Mouse (Mus musculus) inflammation-experienced regulatory T-cells, adult 16 weeks (primary cell): Measurements from ENCODE around the gene Sept4. TPM values are rescaled to one million over a fixed set of nuclear protein-coding genes. Genes with fewer than 3 reads are reported as not detected.

Source experiments
- polyA plus RNA-seq: library from polyadenylated mRNA; unstranded; fragments of 100-300 nt; shearing (Covaris generic); gene quantifications from one replicate; pipeline ENCODE4 v1.2.1, GENCODE M21; 2017

The Sept4 gene
- 2.1 TPM for polyA plus RNA-seq

GRCm38 (mm10) chr11:87568255-87568953 lies at the start of gene Sept4:
Gene Sept4, plus strand, starts transcription at chr11:87568903.

GRCm38 (mm10) chr11:87566501-87566900 lies 2.2 kb upstream of the Sept4 start, which contains the start of gene Gm11492:
Gene Gm11492, plus strand, starts transcription at chr11:87566653.

GRCm38 (mm10) chr11:87591526-87592353 lies 23.0 kb downstream of the Sept4 start, which contains the start of gene Mtmr4:
Gene Mtmr4, plus strand, starts transcription at chr11:87592162.

GRCm38 (mm10) chr11:87616790-87617474 lies 48.2 kb downstream of the Sept4 start, which contains the start of gene Hsf5:
Gene Hsf5, plus strand, starts transcription at chr11:87617164.

Other genes with a start within 250 kb of the Sept4 start
- 0.24 TPM for gene Ppm1e, start 209.9 kb upstream of the Sept4 start, polyA plus RNA-seq
- 2.8 TPM for gene Rad51c, start 163.9 kb upstream of the Sept4 start, polyA plus RNA-seq
- gene Tex14, start 163.8 kb upstream of the Sept4 start, polyA plus RNA-seq, result 0.65 TPM
- gene Gm11492, start 2.2 kb upstream of the Sept4 start, polyA plus RNA-seq, result not detected
- 46.7 TPM for gene Mtmr4, start 23.3 kb downstream of the Sept4 start, polyA plus RNA-seq
- gene Hsf5, start 48.3 kb downstream of the Sept4 start, polyA plus RNA-seq, result 0.09 TPM
- gene Rnf43, start 93.8 kb downstream of the Sept4 start, polyA plus RNA-seq, result 75.7 TPM
- 450 TPM for gene Supt4a, start 168.6 kb downstream of the Sept4 start, polyA plus RNA-seq
- gene Tspoap1, start 191.6 kb downstream of the Sept4 start, polyA plus RNA-seq, result 15.2 TPM
- gene Mpo, start 224.7 kb downstream of the Sept4 start, polyA plus RNA-seq, result not detected